Mouse (Mus musculus): ENCODE results near the gene Phc1. TPM values are rescaled to one million over a fixed set of nuclear protein-coding genes. Genes with fewer than 3 reads are reported as not detected.
A peak's percentile ranks its signal among the peaks of the same experiment; 100 is the strongest.

Phc1 gene
- total RNA-seq, 2 experiments from 2014 or later = 41.8 to 43.9 TPM

DNA sequence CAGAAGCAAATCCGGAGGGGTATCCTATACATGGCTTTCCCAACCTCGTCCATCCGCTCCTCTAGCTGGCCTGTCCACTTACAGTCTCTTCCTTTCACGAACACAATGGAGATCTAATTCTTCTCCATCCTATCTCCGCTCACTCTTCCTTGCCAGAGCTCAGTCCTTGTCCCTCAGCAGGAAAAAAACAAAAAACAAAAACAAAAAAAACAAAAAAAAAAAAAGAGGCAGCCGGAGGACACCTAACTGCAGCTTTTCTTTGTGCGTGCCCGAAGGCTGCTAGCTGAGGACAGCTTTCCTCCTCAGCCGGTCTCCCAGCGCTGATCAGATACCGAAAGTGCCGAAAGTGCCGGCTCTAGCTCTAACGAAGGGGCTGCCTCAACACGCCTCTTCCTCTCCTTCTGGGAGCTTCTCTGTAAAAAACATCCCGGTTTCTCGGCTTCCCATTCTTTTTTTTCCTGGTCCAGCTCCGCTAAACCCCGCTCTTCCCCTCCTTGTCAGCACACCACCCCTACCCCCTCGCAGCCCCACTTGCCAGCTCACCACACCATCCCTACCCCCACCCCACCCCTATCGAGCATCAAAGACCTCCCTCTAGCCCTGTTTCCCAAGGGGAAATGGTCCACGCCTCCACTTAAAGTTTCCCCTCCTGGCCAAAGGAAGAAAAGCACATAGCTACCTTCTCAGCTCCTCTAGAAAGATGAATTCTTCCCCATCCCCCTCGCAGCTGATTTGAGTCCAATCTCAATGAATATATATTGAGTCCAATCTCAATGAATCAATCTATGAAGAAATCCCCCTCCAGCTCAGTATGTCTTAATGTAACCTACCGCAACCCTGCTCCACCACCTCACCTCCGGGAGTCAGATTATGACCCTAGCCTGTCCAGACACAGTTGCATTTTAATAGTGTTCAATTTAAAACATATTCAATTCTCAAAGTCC is 42.8 kb downstream of the Phc1 start:
- DNase-seq (ENCODE audit: low spot score in 2 of 2) = no peak

- no peak for DNase-seq (ENCODE audit: low spot score in 2 of 2)
Measured at GRCm38 (mm10) chr6:122296918-122297278, 43.5 kb downstream of the Phc1 start.

- no peak for DNase-seq (ENCODE audit: low spot score in 2 of 2)
Measured at GRCm38 (mm10) chr6:122295242-122295641, 45.1 kb downstream of the Phc1 start.

GRCm38 (mm10) chr6:122294290-122294689 is 46.1 kb downstream of the Phc1 start:
- DNase-seq (ENCODE audit: low spot score in 2 of 2) = no peak

- no peak for DNase-seq (ENCODE audit: low spot score in 2 of 2)
Measured at GRCm38 (mm10) chr6:122293796-122294195, 46.6 kb downstream of the Phc1 start.

- no peak for DNase-seq (ENCODE audit: low spot score in 2 of 2)
Measured at GRCm38 (mm10) chr6:122293121-122293520, 47.2 kb downstream of the Phc1 start.

GRCm38 (mm10) chr6:122292184-122292583 is 48.2 kb downstream of the Phc1 start:
- DNase-seq (ENCODE audit: low spot score in 2 of 2) = no peak

GRCm38 (mm10) chr6:122291735-122292134 is 48.6 kb downstream of the Phc1 start:
- DNase-seq (ENCODE audit: low spot score in 2 of 2) = no peak

DNA sequence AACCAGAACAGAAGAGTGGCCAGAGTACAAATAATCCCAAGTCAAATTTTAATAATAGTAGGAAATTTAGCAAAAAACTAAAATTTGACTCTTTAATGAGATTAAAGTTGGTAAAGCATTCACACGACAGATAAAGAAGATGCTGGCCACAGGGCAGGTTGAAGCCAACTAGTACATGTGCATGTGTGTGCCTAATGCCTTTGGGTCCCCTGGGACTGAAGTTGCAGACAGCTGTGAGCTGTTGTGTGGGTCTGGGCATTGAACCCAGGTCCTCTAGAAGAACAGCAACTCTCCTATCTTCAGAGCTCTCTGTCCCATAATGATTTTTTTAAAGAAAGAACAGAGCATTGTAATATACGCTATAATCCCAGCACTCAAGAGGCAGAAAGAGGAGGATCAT is 49.1 kb downstream of the Phc1 start:
- no peak for DNase-seq (ENCODE audit: low spot score in 2 of 2)

- no peak for DNase-seq (ENCODE audit: low spot score in 2 of 2)
Measured at GRCm38 (mm10) chr6:122290253-122290652, 50.1 kb downstream of the Phc1 start.

DNA sequence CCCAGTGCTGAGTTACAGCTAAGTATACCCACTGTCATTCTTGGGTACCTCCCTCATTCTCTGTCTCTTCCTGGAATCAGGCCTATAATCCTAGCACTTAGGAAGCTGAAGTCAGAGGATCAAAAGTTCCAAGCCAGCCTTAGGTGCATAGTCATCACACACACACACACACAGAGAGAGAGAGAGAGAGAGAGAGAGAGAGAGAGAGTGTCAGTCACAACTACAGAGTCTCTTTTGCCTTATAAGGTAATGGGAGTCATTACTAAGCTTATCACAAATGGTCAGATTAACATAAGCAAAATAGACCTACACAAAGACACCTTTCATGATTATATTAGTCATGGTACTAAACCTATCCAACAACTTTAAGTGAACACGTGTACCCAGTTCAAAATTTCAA is 51.0 kb downstream of the Phc1 start:
- no peak for DNase-seq (ENCODE audit: low spot score in 2 of 2)

GRCm38 (mm10) chr6:122288263-122288662 is 52.1 kb downstream of the Phc1 start:
- no peak for DNase-seq (ENCODE audit: low spot score in 2 of 2)

DNA sequence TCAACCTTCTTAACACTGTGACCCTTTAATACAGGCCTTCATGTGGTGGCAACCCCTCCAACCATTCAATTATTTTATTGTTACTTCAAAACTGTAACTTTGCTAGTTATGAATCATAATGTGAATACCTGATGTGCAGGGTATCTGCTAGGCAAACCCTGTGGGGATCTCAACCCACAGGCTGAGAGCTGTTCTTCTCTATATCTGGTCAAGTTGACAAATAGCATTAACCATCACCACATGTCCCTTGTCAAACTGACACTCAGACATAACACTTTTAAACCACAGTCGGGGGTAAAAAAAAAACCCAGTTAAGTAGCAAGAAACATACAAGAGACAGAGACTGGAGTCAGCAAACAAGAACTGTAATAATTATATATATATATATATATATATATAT is 55.5 kb downstream of the Phc1 start:
- DNase-seq (ENCODE audit: low spot score in 2 of 2) = no peak

- no peak for DNase-seq (ENCODE audit: low spot score in 2 of 2)
Measured at GRCm38 (mm10) chr6:122284304-122284703, 56.1 kb downstream of the Phc1 start.

DNA sequence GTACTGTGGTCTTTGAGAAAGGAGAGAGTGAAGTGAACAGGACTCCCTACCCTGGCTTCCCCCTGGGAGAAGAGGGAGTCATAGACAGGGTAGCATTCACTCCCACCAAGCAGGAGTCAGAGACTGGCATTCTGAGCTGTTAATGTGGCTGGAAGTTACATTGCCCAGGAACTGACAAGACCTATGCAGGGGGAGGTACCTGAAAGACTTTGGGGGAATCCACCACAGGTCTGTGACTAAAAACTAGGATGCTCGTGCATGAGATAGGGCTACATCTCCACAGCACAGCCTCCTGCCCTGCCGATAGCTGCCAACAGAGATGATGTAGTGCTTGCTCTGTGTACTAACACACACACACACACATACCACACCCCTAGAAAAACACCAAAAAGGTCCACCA is 56.9 kb downstream of the Phc1 start:
- DNase-seq (ENCODE audit: low spot score in 2 of 2) = no peak

DNA sequence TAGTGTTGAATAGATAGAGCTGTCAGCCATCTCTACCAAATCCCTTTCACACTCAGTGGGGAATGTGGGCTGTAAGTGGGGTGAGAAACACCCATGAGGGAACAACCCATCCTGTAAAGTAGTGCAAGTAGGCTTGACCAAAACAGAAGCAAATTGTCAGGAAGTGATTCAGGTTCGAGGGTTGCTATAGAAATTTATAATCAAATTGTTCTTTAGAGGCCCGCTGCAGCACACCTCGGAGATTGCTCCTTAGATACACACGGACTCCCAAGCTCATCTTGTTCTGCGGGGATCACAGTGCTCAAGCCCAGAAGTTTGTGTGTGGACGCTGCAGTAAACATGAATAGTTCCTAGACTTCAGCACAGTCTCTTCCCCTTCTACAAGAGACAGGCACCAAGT is 57.6 kb downstream of the Phc1 start, which contains the start of gene Klrg1:
TSS of gene Klrg1 (minus strand) at position 101 of the 400 bp plus-strand sequence.
- DNase-seq (ENCODE audit: low spot score in 2 of 2) = no peak

- no peak for DNase-seq (ENCODE audit: low spot score in 2 of 2)
Measured at GRCm38 (mm10) chr6:122276565-122276964, 63.8 kb downstream of the Phc1 start.

DNA sequence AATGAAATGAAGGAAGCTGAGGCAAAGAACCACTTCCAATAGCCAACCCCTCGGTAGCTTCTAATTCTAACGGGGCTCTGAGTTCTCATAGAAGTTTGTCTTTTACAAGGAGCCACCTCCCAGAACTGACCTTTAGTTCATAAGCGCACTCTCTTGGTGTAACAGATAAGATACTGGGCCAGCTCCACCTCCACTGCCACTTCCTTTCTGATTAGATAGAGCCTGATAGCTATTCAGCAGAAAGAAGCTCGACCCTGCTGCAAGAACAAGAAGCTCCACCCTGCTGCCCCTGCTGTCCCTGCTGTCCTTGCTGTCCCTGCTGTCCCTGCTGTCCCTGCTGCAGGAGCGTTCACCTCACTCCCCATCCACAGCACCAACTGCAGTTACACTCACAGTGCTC is 65.8 kb downstream of the Phc1 start:
- DNase-seq (ENCODE audit: low spot score in 2 of 2) = no peak

GRCm38 (mm10) chr6:122270152-122270551 is 70.2 kb downstream of the Phc1 start:
- DNase-seq (ENCODE audit: low spot score in 2 of 2) = no peak

- no peak for DNase-seq (ENCODE audit: low spot score in 2 of 2)
Measured at GRCm38 (mm10) chr6:122269170-122269569, 71.2 kb downstream of the Phc1 start.

DNA sequence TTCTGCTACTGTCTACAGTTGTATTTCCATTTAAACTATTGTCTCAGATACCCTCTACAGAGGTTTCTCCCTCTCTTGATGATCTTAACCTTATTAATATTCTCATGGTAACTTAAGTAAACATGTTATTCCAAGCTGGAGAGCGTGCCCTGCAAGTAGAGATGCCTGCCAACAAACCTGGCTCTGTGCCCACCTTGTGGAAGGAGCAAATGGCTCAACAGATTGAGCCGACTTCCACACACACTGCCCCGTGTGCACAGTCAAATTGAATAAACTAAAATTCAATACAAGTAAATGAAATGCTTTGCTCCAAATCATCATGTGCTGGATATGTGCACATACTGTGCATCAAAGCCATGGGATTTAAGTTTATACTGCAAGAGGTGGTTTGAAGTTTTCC is 71.8 kb downstream of the Phc1 start:
- DNase-seq (ENCODE audit: low spot score in 2 of 2) = peak in 1 of 2 experiments; percentile 19

Data from adrenal gland, postnatal 4 days (tissue).